Mouse (Mus musculus) neural tube, embryonic 12.5 days (tissue): ENCODE data around the gene St8sia1. TPM values are rescaled to one million over a fixed set of nuclear protein-coding genes. Genes with fewer than 3 reads are reported as not detected.
A peak's percentile ranks its signal among the peaks of the same experiment; 100 is the strongest.

Experiments
- ATAC-seq: fragments of 200-750 bp; cut with Nextera tagmentation; 2 replicates; pipeline ENCODE4 v1.8.0; 2017; ENCODE audit warnings: low read depth, mild to moderate bottlenecking, moderate TSS enrichment, moderate library complexity; ENCODE audit not compliant: low FRiP score
- H3K27ac ChIP-seq: fragments of 300-500 bp; sonication (generic); 2 replicates; pipeline ENCODE4 v1.5.1; 2016
- H3K27me3 ChIP-seq: fragments of 300-500 bp; sonication (generic); replicated peaks from 2 replicates; pipeline ENCODE4 v1.6.1; 2016; ENCODE audit warnings: mild to moderate bottlenecking
- H3K36me3 ChIP-seq: fragments of 300-500 bp; sonication (generic); 2 replicates; pipeline ENCODE4 v1.6.1; 2016; ENCODE audit warnings: mild to moderate bottlenecking
- H3K4me1 ChIP-seq: fragments of 300-500 bp; sonication (generic); 2 replicates; pipeline ENCODE4 v1.6.1; 2016
- H3K4me2 ChIP-seq: fragments of 300-500 bp; sonication (generic); replicated peaks from 2 replicates; pipeline ENCODE4 v1.6.1; 2016; ENCODE audit warnings: mild to moderate bottlenecking
- H3K4me3 ChIP-seq: fragments of 300-500 bp; sonication (generic); 2 replicates; pipeline ENCODE4 v1.5.1; 2016
- H3K9ac ChIP-seq: fragments of 300-500 bp; sonication (generic); 2 replicates; pipeline ENCODE4 v1.6.1; 2016; ENCODE audit warnings: mild to moderate bottlenecking
- H3K9me3 ChIP-seq: fragments of 300-500 bp; sonication (generic); 2 replicates; pipeline ENCODE4 v1.6.1; 2016; ENCODE audit warnings: mild to moderate bottlenecking
- WGBS: fragments of 180-500 bp; shearing (Covaris S2); methylation state at CpG from one replicate; pipeline ENCODE4 v1.1.7; 2016; 5-methylcytosine and 5-hydroxymethylcytosine counted together
- polyA plus RNA-seq: library from polyadenylated mRNA; unstranded; fragments of >200 nt; fragmentation: Nextera tagmentation; extraction: Ambion mirVana; gene quantifications from 2 replicates; pipeline ENCODE4 v1.2.1, GENCODE M21; 2016

Gene St8sia1
- polyA plus RNA-seq, 1 experiment from 2014 or later: 12.8 TPM

GRCm38 (mm10) chr6:142815513-142815912 lies 148.7 kb downstream of the St8sia1 start:
- no peaks in the 10 kb centered on the region for H3K27me3 ChIP-seq
- no peak overlapping the region for H3K4me3 ChIP-seq
- ATAC-seq: no peak
- WGBS: 82% methylated on average over 3 of the region's 3 CpGs
- H3K4me2 ChIP-seq: no peak overlapping the region
- H3K27ac ChIP-seq: no peak overlapping the region
- no peaks in the 10 kb centered on the region for H3K4me1 ChIP-seq
- no peaks in the 10 kb centered on the region for H3K36me3 ChIP-seq
- no peak overlapping the region for H3K9ac ChIP-seq
- no peaks in the 10 kb centered on the region for H3K9me3 ChIP-seq

DNA sequence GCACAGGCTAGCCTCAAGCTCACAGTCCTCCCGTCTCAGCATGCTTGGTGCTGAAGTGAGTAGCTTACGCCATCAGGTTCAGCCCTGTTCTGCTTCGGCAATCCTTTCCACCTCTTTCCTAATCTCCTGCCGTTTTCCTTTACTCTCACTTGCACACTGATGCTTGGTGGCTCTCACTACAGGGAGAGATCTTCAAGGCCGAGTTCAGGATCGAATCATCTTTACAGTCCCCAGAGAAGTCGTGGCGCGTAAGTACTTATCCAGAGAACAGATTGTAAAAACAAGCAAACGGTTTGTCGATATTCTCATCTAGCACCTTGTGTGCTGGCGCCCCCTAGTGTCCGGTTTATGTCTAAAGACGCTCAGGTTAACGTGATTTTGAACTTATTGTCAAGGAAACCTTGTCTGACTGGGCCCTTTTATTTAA lies 149.7 kb downstream of the St8sia1 start:
- WGBS: 5% methylated on average over 15 of the region's 15 CpGs
- no peaks in the 10 kb centered on the region for H3K27me3 ChIP-seq
- peak overlapping the region; percentile 60 for H3K4me2 ChIP-seq
- no peaks in the 10 kb centered on the region for H3K9me3 ChIP-seq
- no peak overlapping the region for H3K9ac ChIP-seq
- peak; percentile 42 for ATAC-seq
- H3K36me3 ChIP-seq: no peaks in the 10 kb centered on the region
- no peaks in the 10 kb centered on the region for H3K4me1 ChIP-seq
- H3K27ac ChIP-seq: no peak overlapping the region
- H3K4me3 ChIP-seq: peak overlapping the region; percentile 23; the same call in 1 of the 2 replicates

GRCm38 (mm10) chr6:142814011-142814410 lies 150.2 kb downstream of the St8sia1 start:
- H3K9ac ChIP-seq: no peak overlapping the region
- no peaks in the 10 kb centered on the region for H3K4me1 ChIP-seq
- no peaks in the 10 kb centered on the region for H3K36me3 ChIP-seq
- no peaks in the 10 kb centered on the region for H3K27me3 ChIP-seq
- 66% methylated on average over 10 of the region's 10 CpGs for WGBS
- no peak for ATAC-seq
- no peak overlapping the region for H3K27ac ChIP-seq
- H3K4me3 ChIP-seq: no peak overlapping the region
- H3K4me2 ChIP-seq: peak overlapping the region; percentile 60
- no peaks in the 10 kb centered on the region for H3K9me3 ChIP-seq

- WGBS: 66% methylated on average over 5 of the region's 5 CpGs
- ATAC-seq: no peak
- no peak overlapping the region for H3K27ac ChIP-seq
- no peaks in the 10 kb centered on the region for H3K9me3 ChIP-seq
- H3K36me3 ChIP-seq: no peaks in the 10 kb centered on the region
- H3K4me3 ChIP-seq: no peak overlapping the region
- H3K4me1 ChIP-seq: no peaks in the 10 kb centered on the region
- no peaks in the 10 kb centered on the region for H3K27me3 ChIP-seq
- H3K9ac ChIP-seq: no peak overlapping the region
- no peak overlapping the region for H3K4me2 ChIP-seq
Measured at GRCm38 (mm10) chr6:142812969-142813368, 151.3 kb downstream of the St8sia1 start.

DNA sequence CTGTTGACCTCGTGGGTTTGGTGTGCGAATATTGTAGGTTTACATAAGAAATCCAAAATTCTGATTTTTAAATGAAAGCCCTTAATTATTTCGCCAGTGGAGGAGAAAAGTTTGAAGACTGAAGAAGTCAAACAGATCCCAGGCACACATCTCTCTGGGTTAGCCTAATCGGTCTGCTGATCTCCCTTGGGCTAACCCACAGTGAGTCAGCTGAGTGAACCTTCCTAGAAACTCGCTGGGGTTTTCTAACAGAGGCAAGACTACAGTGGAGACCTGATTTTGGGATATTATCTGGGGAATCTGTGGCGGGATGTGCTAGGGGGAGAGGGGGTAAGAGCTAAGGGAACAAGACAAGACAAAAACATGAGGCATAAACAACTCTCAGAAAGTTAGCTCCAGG lies 154.0 kb downstream of the St8sia1 start:
- no peaks in the 10 kb centered on the region for H3K9me3 ChIP-seq
- H3K4me1 ChIP-seq: no peaks in the 10 kb centered on the region
- H3K36me3 ChIP-seq: no peaks in the 10 kb centered on the region
- H3K4me3 ChIP-seq: no peak overlapping the region
- no peak for ATAC-seq
- H3K27me3 ChIP-seq: no peaks in the 10 kb centered on the region
- H3K4me2 ChIP-seq: no peak overlapping the region
- no peak overlapping the region for H3K9ac ChIP-seq
- H3K27ac ChIP-seq: no peak overlapping the region
- 72% methylated on average over 6 of the region's 6 CpGs for WGBS

GRCm38 (mm10) chr6:142809373-142810098 lies 154.7 kb downstream of the St8sia1 start:
- Histone ChIP-seq H3K9me3 (no peaks in the 10 kb centered on the region), H3K4me2 (no peak overlapping the region), H3K4me1 (no peaks in the 10 kb centered on the region), H3K36me3 (no peaks in the 10 kb centered on the region), H3K4me3 (no peak overlapping the region), H3K9ac (no peak overlapping the region), H3K27ac (no peak overlapping the region), H3K27me3 (no peaks in the 10 kb centered on the region)
- no peak for ATAC-seq
- 53% methylated on average over 6 of the region's 6 CpGs for WGBS

DNA sequence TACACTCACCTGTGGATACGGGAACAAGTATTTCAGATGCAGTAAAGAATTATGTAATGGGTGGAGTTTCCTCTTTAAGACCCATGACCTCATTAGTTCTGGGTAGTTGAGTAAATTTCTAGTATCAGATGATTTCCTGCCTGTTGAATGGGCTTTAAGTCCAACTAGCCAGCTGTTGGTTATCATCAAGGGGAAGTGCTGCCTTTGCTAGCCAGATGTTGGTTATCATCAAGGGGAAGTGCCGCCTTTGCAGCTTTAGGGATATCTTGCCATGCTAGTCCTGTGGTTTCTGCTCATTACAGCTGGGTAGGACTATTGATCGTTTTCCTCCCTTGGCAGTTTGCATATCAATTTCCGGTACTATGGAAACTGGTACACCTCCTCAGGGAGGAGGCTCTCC lies 157.9 kb downstream of the St8sia1 start:
- Histone ChIP-seq H3K27ac (no peak overlapping the region), H3K4me2 (no peak overlapping the region), H3K9me3 (no peaks in the 10 kb centered on the region), H3K4me3 (no peak overlapping the region), H3K36me3 (no peaks in the 10 kb centered on the region), H3K9ac (no peak overlapping the region), H3K27me3 (no peaks in the 10 kb centered on the region), H3K4me1 (0 out of 2 replicates have a peak, but pooled peaks cover 4% of the 10 kb centered on the region)
- WGBS: 91% methylated on average over 4 of the region's 4 CpGs
- no peak for ATAC-seq

GRCm38 (mm10) chr6:142804402-142804801 lies 159.8 kb downstream of the St8sia1 start, which contains the start of gene Sult6b2:
TSS of gene Sult6b2 (minus strand) at chr6:142804502.
- Histone ChIP-seq H3K9me3 (no peaks in the 10 kb centered on the region), H3K27me3 (no peaks in the 10 kb centered on the region), H3K9ac (no peak within 1 kb of the TSS), H3K36me3 (no peaks in the 10 kb centered on the region), H3K27ac (no peak within 1 kb of the TSS), H3K4me3 (no peak within 1 kb of the TSS), H3K4me2 (no peak within 1 kb of the TSS), H3K4me1 (0 out of 2 replicates have a peak, but pooled peaks cover 4% of the 10 kb centered on the region)
- ATAC-seq: no peak

DNA sequence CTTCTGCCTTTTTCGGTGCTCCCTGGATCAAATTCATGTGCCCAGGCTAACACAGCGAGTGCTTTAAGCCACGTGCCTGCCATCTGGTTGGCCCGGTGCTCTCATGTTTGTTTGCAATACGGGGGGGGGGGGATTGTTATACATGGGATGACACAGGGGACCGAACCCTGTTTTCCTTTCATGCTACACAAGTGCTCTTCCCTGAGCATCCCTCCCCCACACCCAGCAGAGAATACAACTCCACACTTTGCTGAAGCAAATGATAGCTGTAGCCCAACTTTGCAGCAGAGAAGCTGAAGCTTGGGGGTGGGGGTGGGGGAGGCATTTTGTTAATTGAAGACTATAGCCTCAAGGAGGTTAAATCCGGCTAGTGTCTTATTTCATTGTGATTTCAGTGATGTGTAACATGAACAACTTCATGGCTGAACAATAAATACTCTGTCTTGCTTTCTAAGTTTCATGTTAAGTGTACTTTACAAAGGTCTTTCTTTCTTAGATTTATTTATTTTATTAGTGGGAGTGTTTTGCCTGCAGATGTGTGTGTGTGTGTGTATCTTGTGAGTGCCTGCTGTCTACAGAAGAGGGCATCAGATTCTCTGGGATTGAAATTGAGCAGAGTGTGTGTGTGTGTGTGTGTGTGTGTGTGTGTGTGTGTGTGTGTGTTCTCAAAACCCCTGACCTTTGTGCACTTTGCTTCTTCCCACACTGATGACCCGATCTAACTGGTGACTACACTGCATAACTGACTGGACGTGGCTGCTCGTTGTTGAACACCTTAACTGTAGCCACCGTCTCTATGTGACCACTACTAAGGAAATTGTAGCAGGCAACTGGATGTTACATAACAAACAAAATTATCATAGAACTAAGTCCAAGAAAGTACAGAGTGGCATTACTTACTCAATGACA lies 161.4 kb downstream of the St8sia1 start:
- Histone ChIP-seq H3K4me1 (0 out of 2 replicates have a peak, but pooled peaks cover 4% of the 10 kb centered on the region), H3K27me3 (no peaks in the 10 kb centered on the region), H3K9me3 (no peaks in the 10 kb centered on the region), H3K36me3 (no peaks in the 10 kb centered on the region), H3K4me3 (no peak overlapping the region), H3K9ac (no peak overlapping the region), H3K27ac (no peak overlapping the region), H3K4me2 (no peak overlapping the region)
- 57% methylated on average over 11 of the region's 11 CpGs for WGBS
- no peak; the same call in 1 of the 2 replicates for ATAC-seq

- WGBS: 84% methylated on average over 5 of the region's 5 CpGs
- Histone ChIP-seq H3K4me3 (no peak overlapping the region), H3K27me3 (no peaks in the 10 kb centered on the region), H3K36me3 (no peaks in the 10 kb centered on the region), H3K9me3 (no peaks in the 10 kb centered on the region), H3K9ac (no peak overlapping the region), H3K27ac (no peak overlapping the region), H3K4me2 (no peak overlapping the region), H3K4me1 (0 out of 2 replicates have a peak, but pooled peaks cover 4% of the 10 kb centered on the region)
- no peak for ATAC-seq
Measured at GRCm38 (mm10) chr6:142801687-142802086, 162.6 kb downstream of the St8sia1 start.

GRCm38 (mm10) chr6:142799704-142800374 lies 164.4 kb downstream of the St8sia1 start:
- H3K36me3 ChIP-seq: no peaks in the 10 kb centered on the region

DNA sequence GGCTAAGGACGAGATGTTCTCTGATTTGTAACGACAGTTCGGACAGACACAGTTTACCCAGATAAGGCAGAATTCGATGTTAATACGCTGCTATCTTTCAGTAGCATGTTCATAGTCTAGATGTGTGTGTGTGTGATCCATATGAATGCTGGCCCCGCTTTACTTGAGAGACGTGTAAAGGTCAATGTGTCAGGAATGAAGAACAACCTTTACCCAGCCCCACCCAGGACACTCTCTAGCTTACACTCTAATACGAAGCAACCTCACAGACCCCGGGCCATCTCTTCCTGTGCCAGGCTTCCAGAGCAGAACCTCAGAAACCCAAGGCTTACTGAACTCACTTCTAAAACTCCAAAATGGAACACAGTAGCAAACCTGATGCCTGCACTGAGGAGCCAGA lies 165.4 kb downstream of the St8sia1 start:
- Histone ChIP-seq H3K9me3 (no peaks in the 10 kb centered on the region), H3K4me2 (no peak overlapping the region), H3K4me3 (no peak overlapping the region), H3K9ac (no peak overlapping the region), H3K27me3 (no peaks in the 10 kb centered on the region), H3K4me1 (0 out of 2 replicates have a peak, but pooled peaks cover 5% of the 10 kb centered on the region), H3K36me3 (no peaks in the 10 kb centered on the region), H3K27ac (no peak overlapping the region)
- ATAC-seq: no peak
- WGBS: 80% methylated on average over 9 of the region's 9 CpGs

More at GRCm38 (mm10) chr6:142799704-142800374, 164.4 kb downstream of the St8sia1 start:
- 82% methylated on average over 7 of the region's 7 CpGs for WGBS
- no peaks in the 10 kb centered on the region for H3K9me3 ChIP-seq
- no peak overlapping the region for H3K4me2 ChIP-seq
- no peak overlapping the region for H3K4me3 ChIP-seq
- 0 out of 2 replicates have a peak, but pooled peaks cover 4% of the 10 kb centered on the region for H3K4me1 ChIP-seq
- H3K9ac ChIP-seq: no peak overlapping the region
- no peak for ATAC-seq
- no peak overlapping the region for H3K27ac ChIP-seq
- no peaks in the 10 kb centered on the region for H3K27me3 ChIP-seq
